Mouse (Mus musculus): Measurements from ENCODE around the gene Xxylt1.

- TF ChIP-seq POLR2A (IDR thresholded peaks at IDR 0.05; ENCODE audit: low read depth, low read length) = no peak
- TF ChIP-seq CTCF (conservative IDR thresholded peaks at IDR 0.05; ENCODE audit: insufficient read depth, insufficient read length, low read depth, low read length) = no peak
Measured at GRCm38 (mm10) chr16:31002117-31002516, 79.1 kb downstream of the Xxylt1 start.

All from kidney, adult 2 months (tissue).